Mouse (Mus musculus): ENCODE results near the gene Mtm1. TPM values are rescaled to one million over a fixed set of nuclear protein-coding genes. Genes with fewer than 3 reads are reported as not detected.

The Mtm1 gene
- total RNA-seq (2021) = 1 to 10 TPM; 6.2 to 7.4 TPM

GRCm38 (mm10) chrX:71210467-71210866 is at the start of gene Mtm1:
TSS of gene Mtm1 (plus strand) at chrX:71210767.
- intact Hi-C loops (cut with DNase I) = no loop called here

GRCm38 (mm10) chrX:71181526-71181925 is 29.0 kb upstream of the Mtm1 start:
- intact Hi-C loops (cut with DNase I) = no loop called here
- peak in 1 of 2 experiments; percentile 27 for DNase-seq (ENCODE audit: low spot score in 2 of 2)

More at GRCm38 (mm10) chrX:71210467-71210866, at the start of gene Mtm1:
- DNase-seq (ENCODE audit: low spot score in 2 of 2) = no peak

DNA sequence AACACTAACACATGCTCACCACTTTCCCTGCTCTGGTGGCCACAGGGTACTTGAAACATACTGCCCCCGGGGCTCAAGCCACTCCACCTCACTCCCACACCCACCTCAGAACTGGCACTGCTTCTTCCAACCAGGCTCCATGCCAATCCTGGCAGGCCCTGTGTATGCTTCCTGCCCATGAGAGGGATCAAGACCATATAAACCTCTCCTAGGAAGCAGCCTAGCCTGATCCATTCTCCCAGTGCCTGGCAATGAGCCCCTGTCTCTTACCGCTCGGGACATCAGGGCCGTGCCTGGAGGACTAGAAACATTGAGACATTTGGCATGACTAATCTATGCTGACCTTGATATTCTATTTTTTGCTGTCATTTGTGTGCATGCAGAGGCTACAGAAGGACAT is 26.9 kb upstream of the Mtm1 start:
- intact Hi-C loops (cut with DNase I) = no loop called here
- no peak for DNase-seq (ENCODE audit: low spot score in 2 of 2)

DNA sequence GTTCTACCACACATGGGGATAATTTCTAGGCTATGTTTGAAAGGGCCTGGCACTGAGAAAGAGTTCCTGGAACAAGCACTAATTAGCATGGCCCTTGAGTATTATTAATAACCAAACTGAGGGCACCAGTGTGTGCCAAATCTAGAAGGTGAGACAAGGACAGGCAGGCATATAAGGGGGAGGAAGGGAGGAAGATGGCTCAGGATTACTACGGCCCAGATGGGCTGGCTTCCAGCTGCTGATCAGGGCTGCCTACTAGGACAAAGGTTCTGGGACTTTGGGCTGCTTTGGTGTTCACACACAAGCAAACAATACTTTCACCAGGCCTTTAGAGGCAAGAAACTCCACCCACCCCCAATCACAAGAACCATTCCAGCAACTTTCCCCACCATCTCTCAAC is 24.2 kb upstream of the Mtm1 start:
- intact Hi-C loops (cut with DNase I) = no loop called here
- DNase-seq (ENCODE audit: low spot score in 2 of 2) = no peak

DNA sequence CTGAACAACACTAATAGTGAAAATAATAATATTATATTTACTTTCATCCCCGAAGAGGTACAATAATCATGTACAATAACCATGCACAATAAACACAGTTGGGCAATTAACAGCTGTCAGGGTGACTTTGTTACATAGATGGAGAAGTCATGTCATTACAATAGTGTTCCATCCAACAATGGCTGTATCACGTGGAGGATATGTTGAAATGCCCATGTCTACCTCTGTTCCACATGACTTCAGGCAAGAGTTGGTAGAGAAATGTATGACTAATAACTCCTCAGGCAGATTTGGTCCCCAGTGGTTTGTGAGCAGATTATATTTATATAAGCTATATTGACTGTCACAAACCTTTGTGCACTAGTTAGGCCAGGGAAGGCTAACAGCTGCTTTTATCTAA is 5.8 kb upstream of the Mtm1 start:
- intact Hi-C loops (cut with DNase I) = no loop called here
- no peak for DNase-seq (ENCODE audit: low spot score in 2 of 2)

DNA sequence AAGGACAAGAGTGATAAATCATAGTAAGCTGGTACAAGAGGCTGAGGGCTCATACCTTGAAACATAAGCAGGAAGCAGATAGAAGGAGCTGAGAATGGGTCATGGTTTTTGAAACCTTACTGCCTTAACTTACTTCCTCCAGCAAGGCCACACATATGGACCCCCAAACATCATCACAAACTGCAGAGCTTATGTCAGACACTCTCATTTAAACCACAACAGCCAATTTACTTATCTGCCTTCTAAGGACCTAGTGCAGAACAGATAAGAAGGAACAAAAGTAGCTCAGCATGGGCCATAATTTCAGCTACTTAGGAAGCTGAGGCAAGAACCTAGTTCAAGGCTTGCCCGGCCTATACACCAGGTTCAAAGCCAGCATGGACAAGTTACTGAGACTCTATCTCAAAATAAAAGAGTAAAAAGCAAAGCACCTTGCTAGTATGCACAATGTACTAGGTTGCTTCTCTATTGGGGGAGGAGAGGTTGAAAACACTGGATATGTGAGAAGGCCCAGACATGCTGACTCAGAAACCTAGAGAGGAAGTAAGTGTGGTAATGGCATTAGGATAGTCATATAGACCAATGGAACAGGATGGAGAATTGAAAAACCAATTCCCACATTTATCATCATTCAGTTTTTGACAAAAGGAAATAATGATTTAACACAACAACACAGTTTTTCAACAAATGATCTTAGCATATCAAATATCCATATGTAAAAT is 4.6 kb upstream of the Mtm1 start:
- intact Hi-C loops (cut with DNase I) = no loop called here
- DNase-seq (ENCODE audit: low spot score in 2 of 2) = no peak

DNA sequence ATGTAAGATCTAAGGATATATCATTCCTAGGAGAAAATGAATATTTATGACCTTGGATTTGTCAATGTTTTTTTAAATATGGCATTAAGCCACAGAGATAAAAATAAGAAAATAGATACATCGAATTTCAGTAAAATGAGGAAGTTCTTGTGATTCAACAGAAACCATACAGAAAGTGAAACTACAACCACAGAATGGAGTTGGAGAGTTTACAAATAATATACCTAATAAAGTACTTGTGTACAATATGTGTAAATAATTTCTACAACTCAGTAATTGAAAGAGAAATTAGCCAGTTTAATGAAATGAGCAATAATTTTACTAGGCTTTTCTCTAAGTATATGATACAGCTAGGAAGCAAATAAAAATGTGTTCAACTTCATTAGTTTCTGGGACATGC is 4.0 kb upstream of the Mtm1 start:
- intact Hi-C loops (cut with DNase I) = no loop called here
- DNase-seq (ENCODE audit: low spot score in 2 of 2) = no peak

DNA sequence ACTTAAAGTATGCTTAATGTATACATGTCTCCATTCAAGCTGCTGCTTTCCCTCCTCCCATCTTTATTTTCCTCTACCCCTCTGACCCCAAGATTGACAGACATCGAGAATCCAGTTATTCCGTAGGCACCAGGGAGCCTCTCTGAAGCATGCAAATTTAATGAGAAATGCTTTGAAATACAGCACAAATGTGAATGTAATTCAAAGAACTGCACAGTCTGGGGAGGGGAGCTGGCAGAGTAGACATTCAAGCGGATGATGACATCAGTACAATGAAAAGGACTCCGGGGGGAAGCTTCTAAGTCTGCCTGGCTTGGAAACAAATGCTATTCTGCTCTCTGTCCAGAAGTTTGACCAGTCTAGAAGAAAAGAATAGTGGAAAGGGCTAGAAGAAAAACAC is 2.3 kb downstream of the Mtm1 start:
- intact Hi-C loops (cut with DNase I) = no loop called here
- DNase-seq (ENCODE audit: low spot score in 2 of 2) = no peak

GRCm38 (mm10) chrX:71214441-71215112 is 4.0 kb downstream of the Mtm1 start:
- DNase-seq (ENCODE audit: low spot score in 2 of 2) = peak; percentile 69 to 87
- intact Hi-C loops (cut with DNase I) = loop anchor here (2.0 to 5.0 kb wide), 2 partner anchors 67 to 162 kb away; no protein-coding TSS in a partner anchor

DNA sequence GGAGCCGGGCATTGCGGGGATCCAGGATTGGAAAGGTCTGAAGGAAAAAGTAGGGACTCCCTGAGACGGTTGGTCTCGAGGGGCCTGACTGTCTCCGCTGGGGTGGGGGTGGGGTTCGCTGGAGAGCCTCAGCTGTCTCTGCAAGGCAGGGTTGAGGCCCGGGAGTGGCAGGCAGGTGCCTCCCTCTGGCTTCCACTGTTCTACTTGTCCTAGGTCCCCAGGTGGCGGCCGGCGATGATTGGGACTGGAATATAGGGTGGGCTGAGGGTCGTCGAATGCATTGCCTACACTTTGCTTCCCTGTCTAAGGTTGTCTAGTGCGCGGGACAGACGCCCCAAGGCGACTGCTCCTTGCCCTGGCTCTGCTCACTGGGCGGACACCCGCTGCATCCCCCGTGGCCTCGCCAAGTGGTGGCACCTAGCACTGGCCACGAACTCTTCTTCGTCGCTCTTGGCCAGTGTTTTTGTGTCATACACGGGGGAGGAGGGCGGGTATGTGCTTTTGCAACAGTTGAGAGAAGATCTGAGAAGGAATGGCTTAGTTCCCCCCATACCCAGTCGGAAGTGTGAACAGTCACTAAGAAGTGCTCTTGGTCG is 4.6 kb downstream of the Mtm1 start:
- intact Hi-C loops (cut with DNase I) = loop anchor here (2.0 to 5.0 kb wide), 2 partner anchors 68 to 162 kb away; no protein-coding TSS in a partner anchor
- DNase-seq (ENCODE audit: low spot score in 2 of 2) = peak; percentile 1 to 8

DNA sequence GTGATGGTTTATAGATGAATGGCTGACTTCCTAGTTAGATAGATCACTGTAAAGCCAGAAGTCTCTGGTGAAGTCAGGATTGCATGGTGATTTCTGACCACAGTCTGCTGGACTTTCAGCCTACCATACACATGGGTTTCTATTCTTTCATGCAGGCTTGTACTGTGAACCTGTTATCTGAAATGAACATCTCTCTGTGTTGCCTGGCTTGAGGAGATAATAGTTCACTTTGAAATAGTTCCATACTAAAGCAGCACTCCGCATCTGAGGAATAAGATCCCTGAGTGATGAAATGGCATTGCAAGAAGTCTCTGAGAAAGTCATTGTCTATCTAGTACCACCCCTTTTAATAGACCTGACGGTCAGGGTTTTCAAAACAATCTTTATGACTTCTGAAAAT is 6.3 kb downstream of the Mtm1 start:
- DNase-seq (ENCODE audit: low spot score in 2 of 2) = no peak
- intact Hi-C loops (cut with DNase I) = loop anchor here (5.0 kb wide), 1 partner anchor 70 kb away; no protein-coding TSS in a partner anchor

DNA sequence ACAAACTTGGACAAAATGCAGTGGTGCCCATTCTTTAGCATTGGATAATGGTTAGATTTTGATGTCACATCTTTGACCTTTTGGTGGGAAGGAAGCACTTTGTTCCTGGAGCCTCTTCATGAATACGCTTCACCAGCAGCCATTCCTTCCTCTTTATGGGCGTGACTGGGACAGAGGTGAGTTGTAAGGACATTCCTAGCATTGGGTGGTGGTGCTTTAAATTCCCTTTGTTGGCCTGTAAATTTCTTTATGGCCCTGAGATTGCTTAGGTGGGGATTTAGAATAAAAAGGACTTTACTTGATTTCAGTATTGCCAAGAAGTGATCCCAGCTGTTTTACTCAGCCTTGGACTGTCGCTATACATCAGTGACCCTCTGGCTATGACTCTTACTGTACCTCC is 8.3 kb downstream of the Mtm1 start:
- intact Hi-C loops (cut with DNase I) = loop anchor here (5.0 kb wide), 1 partner anchor 72 kb away; no protein-coding TSS in a partner anchor
- DNase-seq (ENCODE audit: low spot score in 2 of 2) = no peak

DNA sequence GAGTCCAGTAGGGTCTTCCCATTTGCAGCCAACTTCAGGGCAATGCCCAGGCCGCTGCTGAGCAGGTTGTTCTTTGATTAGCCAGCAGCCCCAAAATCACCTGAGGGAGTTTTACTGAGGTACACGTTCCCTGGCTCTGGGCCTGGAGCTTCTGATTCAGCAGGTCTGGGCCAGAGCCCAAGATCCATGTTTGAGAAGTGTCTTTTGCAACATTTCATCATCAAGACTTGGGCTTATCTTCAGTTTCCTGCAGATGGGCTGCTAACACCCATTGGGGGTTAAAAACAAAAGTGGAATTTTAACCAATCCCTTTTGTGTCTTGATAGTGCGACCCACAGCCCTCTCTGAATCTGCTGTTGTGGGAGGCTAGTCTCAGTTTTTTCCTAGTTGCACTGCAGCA is 10.3 kb downstream of the Mtm1 start:
- intact Hi-C loops (cut with DNase I) = no loop called here
- peak in 1 of 2 experiments; percentile 31 for DNase-seq (ENCODE audit: low spot score in 2 of 2)

DNA sequence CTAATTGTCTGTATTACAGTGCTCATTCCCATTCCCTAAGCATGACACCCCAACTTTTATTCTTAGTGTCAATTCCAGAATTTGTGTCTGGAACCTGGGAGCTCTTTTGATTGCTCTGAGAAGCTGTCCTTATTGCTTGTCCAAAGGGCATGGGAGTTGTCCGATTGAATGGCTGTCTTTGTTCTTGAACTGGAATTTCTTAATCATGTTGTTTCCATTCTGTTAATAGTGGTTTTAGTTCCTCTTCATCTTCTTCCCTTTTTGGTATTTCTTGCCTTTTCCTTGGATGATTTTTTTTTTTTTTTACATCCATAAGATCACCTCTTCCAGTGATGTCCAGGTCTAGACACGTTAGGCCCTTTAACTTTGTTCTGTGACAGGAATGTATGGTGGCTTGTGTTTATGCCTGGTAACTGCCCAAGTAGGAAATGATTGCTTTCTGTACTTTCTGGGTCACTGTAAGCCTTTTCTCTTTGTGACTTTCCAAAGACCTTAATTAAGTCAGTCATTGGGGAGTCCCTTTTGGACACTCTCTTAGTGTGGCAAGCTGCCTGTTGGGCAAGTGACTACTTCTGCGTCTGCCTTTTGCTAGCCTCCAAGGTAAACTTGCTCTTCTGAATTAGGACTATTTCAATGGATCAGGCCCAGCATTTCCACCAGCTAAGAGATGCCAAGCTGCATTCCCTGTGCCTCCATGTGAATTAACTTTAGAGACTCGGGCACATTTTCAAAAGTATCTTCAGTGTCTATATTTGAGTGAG is 12.3 kb downstream of the Mtm1 start:
- intact Hi-C loops (cut with DNase I) = no loop called here
- no peak for DNase-seq (ENCODE audit: low spot score in 2 of 2)

GRCm38 (mm10) chrX:71226881-71227280 is 16.3 kb downstream of the Mtm1 start:
- no peak for DNase-seq (ENCODE audit: low spot score in 2 of 2)
- intact Hi-C loops (cut with DNase I) = no loop called here

DNA sequence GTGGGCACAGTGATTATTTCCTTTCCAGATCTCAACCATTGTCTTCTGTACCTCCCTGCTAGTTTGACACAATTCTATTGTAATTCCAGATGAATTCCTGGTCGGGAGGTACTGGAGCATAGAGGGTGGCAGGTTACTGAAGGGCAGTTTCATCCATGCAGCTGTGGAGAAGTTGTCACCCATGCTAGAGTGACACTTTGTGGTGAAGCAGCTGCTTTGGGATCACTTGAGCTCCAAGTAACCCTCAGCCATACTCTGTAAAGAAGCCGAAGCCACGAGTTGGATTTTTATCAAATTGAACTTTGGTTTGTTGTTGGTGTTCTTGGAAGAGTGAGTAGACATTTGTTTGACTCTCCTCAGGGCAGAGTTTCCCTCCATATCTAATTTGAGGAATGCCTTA is 17.6 kb downstream of the Mtm1 start:
- intact Hi-C loops (cut with DNase I) = no loop called here
- DNase-seq (ENCODE audit: low spot score in 2 of 2) = no peak

GRCm38 (mm10) chrX:71230847-71231246 is 20.3 kb downstream of the Mtm1 start:
- no peak for DNase-seq (ENCODE audit: low spot score in 2 of 2)
- intact Hi-C loops (cut with DNase I) = no loop called here

- intact Hi-C loops (cut with DNase I) = no loop called here
- DNase-seq (ENCODE audit: low spot score in 2 of 2) = no peak
These were observed 45.9 kb downstream of the Mtm1 start for GRCm38 (mm10) chrX:71256422-71256821.

GRCm38 (mm10) chrX:71260857-71261256 is 50.3 kb downstream of the Mtm1 start:
- DNase-seq (ENCODE audit: low spot score in 2 of 2) = no peak
- intact Hi-C loops (cut with DNase I) = no loop called here

- no peak for DNase-seq (ENCODE audit: low spot score in 2 of 2)
- intact Hi-C loops (cut with DNase I) = no loop called here
These were observed 53.7 kb downstream of the Mtm1 start for GRCm38 (mm10) chrX:71264316-71264715.
